Mouse (Mus musculus): ENCODE measurements around the gene Insm2.

The Insm2 gene

GRCm38 (mm10) chr12:55604411-55604810 lies 5.2 kb downstream of the Insm2 start:
- no peak for DNase-seq (ENCODE audit: low read depth, low spot score)

DNA sequence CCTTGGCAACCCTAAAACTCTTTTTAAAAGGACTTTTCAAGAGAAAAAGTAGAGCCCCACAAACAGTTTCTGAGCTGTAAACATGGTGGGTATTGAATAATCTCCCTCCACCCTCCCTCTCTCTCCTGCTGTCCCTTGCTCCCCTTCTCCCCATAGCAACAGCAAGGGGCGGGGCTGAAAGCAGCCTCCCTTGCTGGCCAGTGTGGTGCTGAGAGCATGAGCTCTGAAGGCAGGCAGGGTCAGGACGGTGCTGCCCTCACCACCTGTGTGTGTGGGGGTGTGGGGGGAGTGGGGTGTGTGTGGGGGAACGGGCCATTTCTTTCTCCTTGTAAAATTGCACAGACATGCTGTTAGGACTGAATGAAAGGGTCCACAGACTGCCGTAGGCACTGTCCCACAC lies 8.7 kb downstream of the Insm2 start:
- no peak for DNase-seq (ENCODE audit: low read depth, low spot score)

DNA sequence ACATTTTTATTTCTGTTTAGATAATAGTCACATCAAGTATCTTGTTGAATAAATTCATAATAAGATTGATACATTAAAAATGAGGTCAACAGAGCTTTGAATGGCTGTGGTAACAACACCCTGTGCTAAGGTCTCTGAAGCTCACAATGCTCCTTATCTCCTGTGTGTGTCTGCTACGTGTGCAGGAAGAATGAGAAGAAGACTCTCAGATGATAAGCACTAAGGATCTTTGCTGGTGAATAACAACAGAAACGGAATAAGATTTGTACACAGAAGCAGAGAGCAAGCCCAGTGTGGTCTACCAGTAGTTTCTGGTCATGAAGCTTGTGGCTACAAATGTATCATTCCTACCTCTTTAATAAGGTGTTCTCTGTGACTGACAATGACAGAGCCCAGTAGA lies 11.6 kb downstream of the Insm2 start:
- DNase-seq (ENCODE audit: low read depth, low spot score) = no peak

DNA sequence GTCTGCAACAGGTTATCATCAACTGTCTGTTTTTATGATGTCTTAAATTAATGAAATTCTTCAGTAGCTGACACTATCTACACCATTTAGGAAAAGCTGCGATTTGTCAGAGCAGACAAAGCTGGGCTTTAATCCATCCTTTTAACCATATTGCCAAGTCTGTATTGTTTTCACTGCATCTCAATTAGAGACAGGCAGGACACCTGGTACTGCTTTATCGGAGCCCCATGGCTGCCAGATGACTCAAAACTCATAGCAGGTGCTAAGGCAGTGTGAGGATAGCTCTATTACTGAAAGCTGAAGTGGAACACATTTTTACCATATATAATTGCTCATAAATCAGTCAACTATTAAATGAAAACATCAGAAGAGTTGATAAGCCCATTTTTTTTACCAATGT lies 21.1 kb downstream of the Insm2 start:
- peak; percentile 61 for DNase-seq (ENCODE audit: low read depth, low spot score)

GRCm38 (mm10) chr12:55622615-55623245 lies 23.5 kb downstream of the Insm2 start:
- peak; percentile 57 for DNase-seq (ENCODE audit: low read depth, low spot score)

DNA sequence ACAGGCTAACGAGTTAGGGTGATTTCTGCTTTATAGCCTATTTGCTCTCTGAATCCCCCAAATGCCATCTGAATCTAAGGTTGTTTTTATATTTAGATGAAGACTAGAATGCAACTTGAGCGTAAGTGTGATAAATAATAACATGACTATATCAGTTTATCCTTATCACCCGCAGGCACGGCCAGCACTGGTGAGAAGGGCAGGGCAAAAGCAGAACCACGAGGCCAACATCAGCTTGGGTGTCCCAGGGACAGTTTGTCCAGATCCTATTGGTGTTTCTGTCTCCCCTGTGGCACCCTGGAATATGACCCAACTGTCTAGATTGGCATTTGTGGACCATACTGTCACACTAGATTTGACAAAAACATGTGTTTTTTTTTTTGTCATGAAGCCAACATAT lies 24.0 kb downstream of the Insm2 start:
- no peak for DNase-seq (ENCODE audit: low read depth, low spot score)

- peak; percentile 48 for DNase-seq (ENCODE audit: low read depth, low spot score)
Observed at GRCm38 (mm10) chr12:55626711-55627110, 27.5 kb downstream of the Insm2 start.

DNA sequence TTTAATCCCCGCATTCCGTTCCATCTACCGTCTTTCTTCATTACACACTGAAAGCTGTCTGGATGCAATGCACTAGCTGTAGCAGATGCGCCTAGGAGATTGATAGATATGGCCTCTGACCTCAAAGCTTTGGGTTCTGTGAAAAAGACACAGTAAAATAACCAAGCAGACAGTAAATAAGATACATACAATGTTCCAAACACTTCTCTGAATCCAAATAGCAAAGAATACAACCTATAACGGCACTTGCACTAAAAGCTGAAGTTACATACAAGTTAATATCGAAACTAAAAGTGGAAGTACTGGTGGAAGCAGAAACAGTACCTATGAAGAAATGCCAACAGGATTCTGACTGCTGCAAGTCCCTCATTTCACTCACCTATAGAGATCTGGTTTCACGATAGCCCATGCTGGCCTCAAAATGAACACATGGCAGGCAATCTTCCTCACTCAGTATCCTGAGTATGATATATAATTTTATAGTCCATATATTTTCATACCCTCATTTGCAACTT lies 48.8 kb downstream of the Insm2 start:
- peak; percentile 79 for DNase-seq (ENCODE audit: low read depth, low spot score)
